Mouse (Mus musculus) gastrocnemius, postnatal 14 days (tissue): ENCODE measurements around the gene Bptf. TPM values are rescaled to one million over a fixed set of nuclear protein-coding genes. Genes with fewer than 3 reads are reported as not detected.
"Not testable (repeated sequence)": the region's sequence is repeated elsewhere in the genome, so short reads cannot be mapped to it uniquely, and the experiment has no call there.

Source experiments
- DNase-seq: peaks from one replicate; pipeline ENCODE4 v3.0.0; 2021; ENCODE audit warnings: mixed read lengths
- intact Hi-C: fragments of 180-260 bp; cut with DNase I; formaldehyde crosslinking; loops from one replicate; pipeline ENCODE4 v1.15.1; 2025; ENCODE audit warnings: low total_unique reads
- total RNA-seq, 2 experiments: library from RNA; stranded (reverse); gene quantifications; 2 replicates each; pipeline ENCODE4 v1.2.3; 2021

Gene Bptf
- total RNA-seq, 2 experiments from 2014 or later = 20.5 to 22.6 TPM

DNA sequence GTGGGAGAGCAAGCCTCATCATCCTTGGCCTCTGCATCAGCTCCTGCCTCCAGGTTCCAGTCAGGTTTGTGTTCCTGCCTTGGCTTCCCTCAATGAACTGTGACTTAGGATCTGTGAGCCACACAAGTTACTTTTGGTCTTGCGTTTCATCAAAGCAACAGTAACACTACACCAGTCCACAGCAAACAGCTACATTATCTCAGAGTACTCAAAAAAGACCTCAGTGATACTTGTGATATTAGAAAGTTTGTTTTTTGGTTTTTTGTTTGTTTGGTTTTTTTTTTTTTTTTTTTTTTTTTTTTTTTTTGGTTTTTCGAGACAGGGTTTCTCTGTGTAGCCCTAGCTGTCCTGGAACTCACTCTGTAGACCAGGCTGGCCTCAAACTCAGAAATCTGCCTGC is 5.2 kb downstream of the Bptf start:
- DNase-seq, intact Hi-C loops: not testable (repeated sequence)

DNA sequence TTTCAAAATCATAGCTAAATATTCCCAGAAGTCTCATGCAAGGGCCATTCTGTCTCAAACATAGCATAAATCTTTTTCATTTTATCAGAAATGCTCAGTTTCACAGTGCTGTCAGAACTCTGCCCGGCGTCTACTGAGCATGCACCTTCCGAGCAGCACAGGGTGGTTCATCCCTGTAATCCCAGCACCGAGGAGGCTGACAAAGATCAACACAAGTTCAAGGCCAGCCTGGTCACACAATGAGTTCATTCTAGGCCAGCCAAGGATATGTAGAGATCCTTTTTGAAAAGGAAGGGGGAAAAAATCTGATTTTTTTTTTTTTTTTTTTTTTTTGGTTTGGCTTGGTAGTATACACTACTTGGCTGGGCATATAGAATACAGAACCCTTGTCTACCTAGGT is 6.9 kb downstream of the Bptf start:
- DNase-seq = no peak
- intact Hi-C loops = no loop called here

DNA sequence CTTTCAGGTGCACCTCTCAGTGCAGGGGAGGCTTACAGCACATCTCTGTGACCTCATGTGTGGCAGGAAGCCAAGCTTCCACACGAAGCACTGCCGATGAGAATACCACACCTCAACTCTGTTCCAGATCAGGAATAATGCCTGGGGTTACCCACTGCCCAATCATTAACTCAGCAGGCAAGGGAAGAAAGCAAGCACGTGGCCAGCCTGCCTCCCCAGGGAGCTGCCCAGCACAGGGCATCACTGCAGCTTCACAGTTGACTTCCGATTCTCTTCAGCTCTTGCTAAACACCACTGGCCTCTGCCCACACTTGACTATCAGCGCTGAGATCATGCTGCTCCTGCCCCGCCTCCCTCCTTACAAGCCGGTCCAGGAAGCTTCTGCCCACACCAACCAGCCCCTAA is 7.6 kb downstream of the Bptf start:
- DNase-seq = peak; percentile 43
- intact Hi-C loops = no loop called here

DNA sequence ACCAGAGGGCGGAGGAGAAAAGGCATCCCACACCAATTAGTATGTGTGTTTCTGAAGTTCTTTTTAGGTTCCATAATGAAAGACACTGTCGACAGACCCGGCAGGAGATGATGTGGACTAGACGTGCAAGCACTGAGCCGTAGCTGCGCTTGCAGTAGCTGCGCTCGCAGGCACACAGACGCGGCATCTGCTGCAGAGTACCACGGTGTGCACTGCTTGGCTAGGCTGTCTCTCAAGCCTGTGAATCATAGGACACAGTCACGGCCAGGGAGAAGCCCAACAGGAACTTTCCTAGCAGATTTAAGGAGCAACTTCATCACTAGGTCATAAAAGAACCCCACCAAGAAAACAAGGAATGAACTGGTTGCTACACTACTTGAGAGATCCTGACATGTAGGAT is 14.1 kb downstream of the Bptf start:
- intact Hi-C loops = no loop called here
- DNase-seq = peak; percentile 30

DNA sequence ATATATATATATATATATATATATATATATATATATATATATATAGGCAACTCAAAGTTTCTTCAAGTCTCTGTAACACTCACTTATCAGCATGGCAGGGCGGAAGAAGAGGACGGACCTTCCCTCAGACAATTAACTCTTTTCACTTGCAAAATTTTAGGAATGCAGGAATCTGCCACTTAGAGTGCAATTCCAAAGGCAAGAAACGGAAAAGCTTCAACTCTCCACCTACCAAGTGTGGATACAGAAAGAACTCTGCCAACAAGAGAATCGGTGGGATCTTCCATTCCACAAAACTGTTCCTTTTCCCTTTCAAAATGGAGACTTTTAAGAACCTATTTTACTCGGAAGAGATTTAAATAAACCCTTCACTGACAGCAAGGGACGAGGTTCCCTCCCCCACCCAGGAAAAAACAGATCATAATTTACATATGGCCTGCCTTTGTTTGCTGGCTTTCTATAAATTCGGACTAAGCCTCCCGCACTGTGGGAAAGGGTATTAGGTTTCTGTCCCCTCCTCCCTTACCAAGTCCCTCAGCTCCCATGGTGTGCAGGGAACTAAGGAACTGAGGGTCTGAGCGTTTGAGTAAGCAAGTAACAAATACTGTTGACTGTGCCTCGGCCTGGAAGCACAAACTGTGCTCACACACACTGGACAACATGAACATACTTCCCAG is 17.9 kb downstream of the Bptf start:
- no peak for DNase-seq
- intact Hi-C loops = no loop called here

DNA sequence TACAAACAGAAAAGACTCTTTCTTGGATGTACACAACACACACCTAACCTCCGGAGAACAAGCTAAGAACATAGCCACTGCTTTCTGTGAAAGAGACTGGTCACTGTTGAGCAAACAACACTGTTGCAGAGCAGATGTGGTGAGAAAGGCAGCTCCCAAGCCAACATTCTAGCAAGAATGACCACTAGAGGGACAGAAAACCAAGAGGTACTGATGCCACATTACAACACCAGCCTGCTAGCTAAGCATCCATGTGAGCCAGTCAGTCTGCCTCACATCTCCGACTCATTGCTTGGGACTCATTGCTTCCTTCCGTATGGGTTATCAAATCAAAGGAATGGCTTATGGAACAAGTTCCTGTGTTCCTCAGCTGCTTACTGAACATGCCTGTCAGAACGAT is 18.8 kb downstream of the Bptf start:
- DNase-seq = no peak
- intact Hi-C loops = no loop called here

DNA sequence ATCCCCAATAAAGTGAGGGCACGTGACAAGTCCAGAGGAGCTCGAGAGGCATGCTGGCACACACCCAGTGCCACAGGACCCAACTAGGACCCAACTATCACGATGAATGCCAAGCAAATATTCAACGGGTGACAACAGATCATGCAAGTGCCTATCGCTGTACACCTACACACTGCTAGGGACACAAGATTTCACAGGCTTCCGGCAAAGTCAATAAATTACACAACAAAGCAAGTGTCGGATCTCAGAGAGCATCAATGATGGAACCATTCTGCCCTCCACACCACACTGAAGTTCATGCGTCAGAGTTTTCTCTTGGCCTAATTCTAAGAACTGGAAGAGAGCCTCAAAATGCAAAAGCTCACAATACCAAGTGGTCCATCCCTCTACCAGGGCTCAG is 22.3 kb downstream of the Bptf start:
- intact Hi-C loops = no loop called here
- DNase-seq = no peak

DNA sequence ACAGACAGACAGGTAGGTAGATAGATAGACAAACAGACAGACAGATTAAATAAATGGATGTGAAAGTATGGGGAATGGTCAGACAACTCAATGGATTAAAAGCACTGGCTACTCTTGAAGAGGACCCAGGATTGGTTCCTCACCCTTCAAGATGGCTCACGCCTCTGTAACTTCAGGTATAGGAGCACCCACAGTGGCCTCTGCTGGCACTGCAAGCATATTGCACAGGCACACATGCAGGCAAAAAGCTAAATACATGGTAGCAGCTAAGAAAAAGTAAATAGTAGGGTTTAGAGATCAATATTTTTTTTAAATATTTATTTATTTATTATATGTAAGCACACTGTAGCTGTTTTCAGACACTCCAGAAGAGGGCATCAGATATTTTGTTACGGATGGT is 23.0 kb downstream of the Bptf start:
- no peak for DNase-seq
- intact Hi-C loops = no loop called here

DNA sequence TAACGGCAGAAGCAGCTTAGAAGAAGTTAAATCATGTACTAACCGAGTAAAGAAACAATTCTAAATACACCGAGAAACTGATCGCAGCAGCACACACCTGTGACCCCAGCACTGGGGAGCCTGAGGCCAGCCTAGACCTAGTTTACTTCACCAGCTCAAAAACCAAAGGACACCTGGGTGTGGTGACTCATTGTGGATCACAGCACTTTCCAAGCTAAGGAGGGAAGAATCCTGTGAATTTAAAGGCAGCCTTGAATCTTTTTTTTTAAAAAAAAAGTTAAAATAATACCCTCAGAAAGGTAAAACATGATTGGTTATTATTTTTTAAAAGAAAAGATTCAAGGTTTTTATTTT is 24.2 kb downstream of the Bptf start:
- intact Hi-C loops = no loop called here
- no peak for DNase-seq

DNA sequence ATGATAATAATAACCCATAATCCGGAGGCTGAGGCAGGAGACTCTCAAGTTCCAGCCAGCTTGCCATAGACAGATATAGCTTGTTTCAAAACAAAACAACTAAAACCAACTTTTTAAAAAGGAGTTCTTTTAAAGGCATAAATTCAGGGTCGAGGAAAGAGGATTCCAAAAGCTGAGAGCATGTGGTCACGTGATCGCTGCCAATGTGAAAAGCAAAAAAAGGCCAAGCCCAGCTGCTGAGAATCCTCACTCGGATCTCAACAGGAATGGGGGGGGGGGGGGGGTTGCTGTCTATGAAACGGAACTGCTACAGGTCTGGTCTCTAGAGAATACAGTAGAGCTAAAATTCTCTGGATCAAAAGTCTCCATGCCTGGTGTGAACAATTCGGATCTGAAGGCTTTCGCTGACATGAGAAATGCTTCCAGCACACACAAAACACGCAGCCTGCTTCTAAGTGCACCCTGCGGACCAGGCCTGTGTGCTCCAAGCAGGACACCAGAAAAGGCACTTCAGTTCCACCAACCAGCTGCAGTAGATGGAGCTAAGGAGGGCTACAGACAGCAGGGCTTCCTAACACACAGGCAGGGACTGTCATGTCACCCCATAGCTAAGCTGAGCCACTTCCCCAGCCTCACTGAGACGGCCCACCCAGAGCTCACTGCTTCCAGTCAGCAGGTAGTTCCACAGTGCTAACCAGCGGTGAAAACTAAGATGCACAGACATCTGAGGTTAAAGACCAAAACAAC is 24.8 kb downstream of the Bptf start:
- intact Hi-C loops = no loop called here
- no peak for DNase-seq

DNA sequence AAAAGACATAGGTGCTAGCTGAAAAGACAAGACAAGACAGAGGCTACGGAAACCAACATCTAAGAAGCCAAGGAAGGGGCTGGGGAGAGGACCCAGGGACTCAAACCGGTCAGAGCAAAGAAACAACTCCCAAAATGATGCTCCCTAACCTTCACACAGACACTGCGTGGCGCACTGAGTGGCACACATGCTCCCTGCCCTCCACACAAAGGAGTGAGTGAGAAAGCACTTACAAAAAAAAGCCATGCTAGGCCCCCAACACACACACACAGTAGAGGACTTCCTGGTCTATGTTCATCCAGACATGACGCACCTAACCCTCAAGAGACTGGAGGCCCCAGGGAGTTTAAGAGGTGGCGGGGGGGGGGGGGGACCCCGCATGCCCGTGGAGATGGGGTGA is 25.5 kb downstream of the Bptf start:
- intact Hi-C loops = no loop called here
- DNase-seq = no peak

DNA sequence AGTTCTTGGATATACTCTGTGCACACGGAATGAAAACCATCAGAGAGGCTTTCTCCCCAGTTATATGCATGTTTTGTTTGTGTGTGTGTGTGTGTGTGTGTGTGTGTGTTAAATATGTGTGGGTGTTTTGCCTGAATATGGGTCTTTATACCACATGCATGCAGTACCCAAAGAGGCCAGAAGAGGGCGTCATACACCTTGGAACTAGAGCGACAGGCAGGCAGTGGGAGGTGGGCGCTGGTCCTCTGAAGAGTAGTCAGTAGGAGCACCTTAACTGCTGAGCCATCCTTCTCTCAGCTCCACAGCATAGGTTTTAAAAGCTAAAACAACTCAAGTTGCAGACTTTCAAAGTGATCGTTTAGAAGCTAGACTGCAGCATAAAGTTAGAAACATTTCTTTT is 26.7 kb downstream of the Bptf start:
- DNase-seq = peak; percentile 72
- intact Hi-C loops = no loop called here

DNA sequence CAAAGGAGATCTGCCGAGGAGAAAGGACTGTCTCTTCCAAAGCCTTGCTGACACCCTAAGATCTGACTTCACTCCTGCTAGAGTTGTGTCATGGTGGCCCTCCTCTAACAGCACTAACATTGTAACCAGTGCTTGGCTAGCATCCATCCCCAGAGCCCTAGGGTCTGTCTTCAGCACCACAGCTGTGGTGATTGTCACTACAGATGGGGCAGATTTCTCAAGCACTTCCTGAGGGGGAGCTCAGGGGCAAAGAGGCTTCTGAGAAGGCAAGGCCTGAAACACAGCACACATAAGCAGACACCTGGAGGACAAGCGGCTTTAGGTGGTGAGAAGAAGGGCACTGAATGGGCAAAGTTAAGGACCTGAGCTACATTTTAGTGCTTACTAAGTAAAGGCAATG is 28.2 kb downstream of the Bptf start:
- DNase-seq = no peak
- intact Hi-C loops = no loop called here

DNA sequence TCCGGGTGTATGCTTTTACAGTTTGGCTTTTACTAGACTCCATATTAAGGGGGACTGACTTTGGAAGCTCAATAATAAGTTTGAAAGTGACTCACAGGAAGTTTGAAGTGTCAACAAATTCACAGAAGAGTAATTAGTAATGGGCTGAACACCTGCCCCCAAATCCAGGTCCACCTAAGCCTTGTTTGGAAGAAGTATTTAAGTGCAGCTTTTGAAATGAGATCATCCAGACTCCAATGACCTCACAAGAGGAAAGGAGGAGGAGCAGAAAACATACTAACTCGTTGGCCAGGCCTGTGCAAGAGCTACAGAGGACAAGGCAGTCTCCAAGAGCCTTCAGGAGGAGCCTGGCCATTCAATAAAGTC is 28.7 kb downstream of the Bptf start:
- intact Hi-C loops = no loop called here

DNA sequence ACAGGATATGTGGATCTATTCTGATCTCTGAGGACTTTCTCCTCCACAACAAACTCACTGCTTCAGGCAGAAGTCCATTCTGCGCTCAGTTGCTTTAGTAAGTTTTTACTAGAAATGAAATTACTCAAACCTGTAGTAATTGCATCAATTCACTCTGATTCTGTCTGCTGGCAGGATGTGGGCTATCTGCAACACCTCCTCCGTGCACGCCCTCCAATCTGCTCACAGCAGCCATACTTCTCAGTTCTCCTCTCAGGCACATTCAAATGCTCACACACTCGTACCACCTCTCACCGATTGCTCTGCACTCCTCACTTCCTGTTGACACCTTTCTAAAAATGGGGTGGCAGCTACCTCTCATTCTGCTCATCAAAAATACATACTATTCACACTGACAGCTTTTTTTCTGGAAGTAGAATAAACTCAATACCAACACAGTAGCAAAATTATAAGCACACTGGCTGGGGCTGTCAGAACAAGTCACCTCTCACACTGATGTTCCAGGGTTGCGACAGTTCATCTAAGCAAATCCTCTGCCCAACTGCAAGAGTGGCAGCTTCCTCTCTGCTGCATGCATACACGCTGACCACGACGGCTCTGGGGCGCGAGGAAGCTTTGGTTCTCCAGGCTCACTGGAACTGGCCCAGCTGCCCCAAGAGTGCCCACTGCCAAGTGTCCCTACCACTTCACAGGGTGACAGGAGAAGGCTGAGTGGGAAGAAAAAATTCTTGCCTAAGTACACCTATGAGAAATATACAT is 29.3 kb downstream of the Bptf start:
- intact Hi-C loops = no loop called here
- peak; percentile 28 for DNase-seq

More for the DNA sequence above, 28.7 kb downstream of the Bptf start:
- DNase-seq = no peak

DNA sequence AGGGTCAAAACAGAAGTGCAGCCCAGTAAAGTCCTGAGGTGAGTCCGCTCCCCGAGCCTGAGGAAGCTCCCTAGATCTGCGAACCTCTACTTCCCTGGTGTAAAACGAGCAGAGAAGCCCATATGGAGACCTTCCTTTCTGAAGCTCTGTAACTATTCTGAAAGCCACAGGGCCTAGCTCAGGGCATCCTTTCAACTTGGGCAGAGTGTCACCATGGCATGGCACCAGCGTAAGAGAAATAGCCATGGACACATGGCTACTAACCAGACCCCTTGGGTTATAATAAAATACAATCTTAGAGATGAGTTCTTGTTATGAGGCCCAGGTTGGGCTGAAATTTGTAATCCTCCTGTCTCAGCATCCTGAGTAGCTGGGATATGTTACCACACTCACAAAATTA is 35.0 kb downstream of the Bptf start:
- no peak for DNase-seq
- intact Hi-C loops = no loop called here

DNA sequence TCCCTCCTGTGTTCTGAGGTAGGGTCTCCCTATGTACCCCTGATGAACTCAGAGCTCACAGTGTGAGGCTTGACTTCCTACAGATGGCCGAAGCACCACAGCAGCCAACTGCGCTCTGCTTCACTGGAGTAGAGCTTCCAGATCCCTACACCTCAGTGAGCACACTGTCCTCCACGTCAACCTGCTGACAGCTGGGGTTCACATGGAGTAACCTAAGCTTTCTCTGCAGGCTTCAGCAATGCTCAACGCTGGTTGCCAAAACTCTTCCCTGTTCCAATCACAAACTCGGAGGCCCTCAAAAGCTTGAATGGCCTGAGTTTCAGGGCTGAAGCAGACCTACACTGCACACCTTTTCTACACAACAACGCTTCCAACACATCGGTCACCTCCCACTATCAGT is 38.1 kb downstream of the Bptf start:
- DNase-seq = no peak
- intact Hi-C loops = no loop called here

DNA sequence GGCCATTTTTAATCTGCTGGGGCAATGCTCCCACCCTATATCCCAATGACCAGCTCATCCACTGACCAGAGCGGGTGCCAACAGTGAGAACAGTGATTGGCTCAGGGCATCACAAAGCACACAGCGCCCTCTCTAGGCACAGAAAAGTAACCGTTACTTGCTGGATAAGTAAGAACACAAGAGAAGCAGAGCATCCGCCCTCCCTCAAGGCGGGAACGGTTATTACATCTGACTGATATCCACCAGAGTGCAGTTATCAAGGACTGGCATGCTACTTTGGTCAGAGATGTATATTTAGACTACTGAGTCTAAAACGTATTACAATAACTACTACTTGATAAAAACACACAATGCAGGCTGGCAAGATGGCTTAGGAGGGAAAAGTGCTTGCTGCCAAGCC is 39.3 kb downstream of the Bptf start:
- no peak for DNase-seq
- intact Hi-C loops = no loop called here

DNA sequence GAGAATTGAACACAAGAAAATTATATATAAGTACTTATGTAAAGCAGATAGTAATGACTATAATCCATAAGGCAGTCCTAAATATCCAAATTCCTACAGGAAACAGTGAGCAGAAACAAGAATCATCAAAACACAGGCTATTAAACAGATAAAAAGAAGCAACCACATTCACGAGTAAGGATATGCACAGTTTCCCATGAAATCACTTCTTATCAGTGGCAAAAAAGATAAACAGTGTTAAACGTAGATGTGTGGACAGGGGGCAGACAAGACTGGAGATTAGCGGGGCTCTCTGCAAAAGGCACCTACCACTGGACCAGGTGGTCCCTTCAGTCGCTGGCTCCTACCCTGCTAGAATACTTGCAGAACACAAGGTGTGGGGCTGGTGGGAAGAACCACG is 46.1 kb downstream of the Bptf start:
- intact Hi-C loops = no loop called here
- DNase-seq = no peak

DNA sequence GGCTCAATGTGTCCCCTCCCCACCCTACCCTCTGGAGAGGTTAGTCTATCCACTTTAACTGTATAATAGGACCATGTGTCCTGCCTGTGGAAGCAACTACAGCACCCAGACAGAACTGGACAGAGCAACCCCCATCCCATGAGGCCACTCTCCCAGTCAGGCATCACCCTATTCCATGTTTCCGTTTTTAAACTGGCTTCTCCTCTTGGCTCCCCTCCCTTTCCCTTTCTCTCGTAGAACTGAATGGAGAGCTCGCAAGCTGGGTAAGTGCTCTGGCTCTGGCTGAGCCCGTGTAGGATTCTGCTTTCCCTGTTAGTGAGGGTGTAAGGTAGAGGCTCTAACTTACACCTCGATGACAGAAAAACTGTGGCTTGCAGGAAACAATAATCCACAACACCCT is 48.4 kb downstream of the Bptf start:
- intact Hi-C loops = no loop called here
- no peak for DNase-seq

DNA sequence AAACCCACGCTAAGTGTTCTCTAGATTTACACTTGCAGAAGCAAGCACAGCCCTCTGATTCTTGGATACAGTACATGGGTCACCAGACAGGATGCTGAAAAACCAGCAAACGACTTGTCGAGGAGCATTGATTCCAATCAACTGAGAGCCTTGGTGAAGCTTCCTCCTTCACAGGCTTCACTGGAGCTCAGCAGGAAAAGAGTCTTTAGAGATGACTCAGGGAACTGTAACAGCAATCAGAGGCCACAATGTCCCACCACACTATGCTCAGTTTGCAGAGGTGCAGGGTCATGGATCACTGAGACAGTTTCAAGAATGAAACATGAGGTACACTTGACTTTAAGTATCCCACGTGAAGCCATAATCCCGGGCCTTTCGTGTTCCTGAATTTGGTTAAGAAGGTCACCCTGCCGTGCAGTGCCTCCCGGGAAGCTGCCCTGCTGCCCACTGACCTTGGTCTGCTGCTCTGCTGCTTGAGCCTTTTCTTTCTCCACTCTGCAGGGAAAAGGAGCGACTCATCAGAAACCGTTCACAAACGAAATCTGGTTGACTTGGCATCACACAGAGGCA is 66.6 kb downstream of the Bptf start:
- DNase-seq = no peak
- intact Hi-C loops = no loop called here
